Mouse (Mus musculus) fibroblast of lung, adult 2 months (primary cell): ENCODE measurements around the gene Shank2.
A peak's percentile ranks its signal among the peaks of the same experiment; 100 is the strongest.

ENCODE experiments used
- DNase-seq: peaks from one replicate; pipeline ENCODE4 v3.0.0-alpha.2; 2011; ENCODE audit warnings: low read depth

The Shank2 gene

GRCm38 (mm10) chr7:144421478-144421877 lies 419.8 kb downstream of the Shank2 start:
- no peak for DNase-seq

- no peak for DNase-seq
Observed at GRCm38 (mm10) chr7:144425953-144426352, 424.2 kb downstream of the Shank2 start.

DNA sequence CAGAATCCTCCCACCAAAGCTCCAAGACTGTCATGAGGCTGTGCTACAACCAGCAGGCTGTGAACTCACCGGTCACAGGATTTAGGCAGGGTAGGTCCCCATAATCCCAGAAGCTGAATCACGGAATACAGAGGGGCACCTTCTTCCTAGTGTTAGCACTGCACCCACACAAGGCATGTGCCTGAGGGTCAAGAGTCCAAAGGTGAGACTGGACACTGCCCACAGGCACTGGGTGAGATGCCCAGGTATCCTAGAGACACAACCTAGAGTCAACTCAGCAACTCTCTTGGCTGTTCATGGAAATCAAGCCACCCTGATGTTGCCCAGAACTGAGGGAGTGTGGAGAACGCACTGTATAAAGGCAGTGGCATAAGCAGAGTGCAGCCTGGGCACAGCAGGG lies 424.9 kb downstream of the Shank2 start:
- DNase-seq: no peak

DNA sequence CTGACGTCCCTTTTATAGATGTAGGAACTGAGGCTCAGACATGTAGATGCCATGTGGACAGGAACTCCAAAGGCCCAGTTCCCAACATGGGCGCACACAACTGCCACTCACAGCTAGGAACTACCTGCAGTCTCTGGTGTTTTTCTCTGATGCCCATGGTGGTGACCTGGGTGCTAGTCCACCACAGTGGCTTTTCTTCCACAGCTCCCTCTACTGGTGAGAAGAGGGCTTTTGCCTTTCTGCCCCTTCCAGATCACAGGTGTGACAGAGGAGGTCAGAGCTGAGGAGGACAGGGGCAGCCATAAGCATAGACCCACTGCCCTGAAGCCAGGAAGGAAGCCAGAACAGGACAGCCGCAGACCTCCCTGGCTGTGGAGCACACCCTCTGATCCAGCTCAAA lies 425.7 kb downstream of the Shank2 start:
- no peak for DNase-seq

DNA sequence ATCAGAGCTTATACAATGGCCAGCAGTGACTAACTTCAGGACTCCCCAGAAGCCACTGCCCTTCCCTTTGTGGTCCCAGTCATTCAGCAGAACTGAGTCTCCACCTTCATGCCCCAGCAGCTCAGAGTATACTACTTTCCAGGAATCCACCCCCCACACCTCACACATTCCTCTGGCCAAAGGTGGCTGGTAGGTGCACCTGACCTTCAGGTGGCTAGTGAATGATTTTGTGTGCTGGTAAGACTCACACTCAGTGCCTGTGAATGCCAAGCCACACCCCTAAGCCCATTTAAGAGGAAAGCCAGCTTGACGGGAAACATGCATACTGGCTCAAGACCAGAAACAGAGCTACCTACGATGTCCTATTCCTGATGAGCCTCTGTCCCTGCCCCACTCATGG lies 431.2 kb downstream of the Shank2 start:
- no peak for DNase-seq

DNA sequence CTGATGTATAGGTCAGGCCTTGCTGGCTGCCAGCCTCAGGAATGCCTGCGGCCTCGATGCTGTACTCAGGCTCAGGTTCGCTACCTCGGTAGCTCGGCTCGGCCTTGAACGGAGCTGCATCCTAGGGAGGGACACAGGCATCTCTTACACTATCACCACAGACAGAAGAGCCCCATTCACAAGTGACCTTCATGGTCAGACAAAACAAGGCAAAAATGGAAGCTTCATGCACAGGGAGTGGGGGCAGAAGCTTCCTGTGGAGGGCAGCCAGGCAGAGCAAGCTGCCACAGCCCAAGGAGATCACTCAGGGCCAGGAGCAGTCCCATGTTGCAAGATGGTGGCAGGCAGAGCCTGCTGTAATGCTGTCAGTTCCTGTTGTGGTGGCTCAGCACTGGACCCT lies 437.1 kb downstream of the Shank2 start:
- DNase-seq: no peak

DNA sequence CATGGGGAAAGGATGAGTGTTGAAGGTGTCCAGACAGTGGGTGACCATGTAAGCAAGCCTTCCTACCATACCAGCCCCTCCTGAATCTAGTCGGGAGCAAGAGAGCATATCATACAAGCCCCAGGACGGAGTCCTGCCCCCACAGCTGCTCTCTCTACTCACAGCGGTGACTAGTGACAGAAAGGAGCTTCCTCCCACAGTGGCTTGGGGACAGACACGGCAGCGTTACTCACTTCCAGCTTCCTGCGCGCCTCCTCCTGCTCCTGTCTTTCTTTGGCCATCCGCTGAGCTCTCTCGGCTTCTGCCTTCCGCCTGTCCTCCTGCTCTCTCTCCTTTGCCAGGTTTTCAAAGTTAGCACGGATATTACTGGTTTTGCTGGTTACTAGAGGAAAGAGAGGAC lies 439.7 kb downstream of the Shank2 start:
- DNase-seq: no peak

GRCm38 (mm10) chr7:144441976-144442375 lies 440.2 kb downstream of the Shank2 start:
- no peak for DNase-seq

- no peak for DNase-seq
Observed at GRCm38 (mm10) chr7:144444788-144445187, 443.1 kb downstream of the Shank2 start.

DNA sequence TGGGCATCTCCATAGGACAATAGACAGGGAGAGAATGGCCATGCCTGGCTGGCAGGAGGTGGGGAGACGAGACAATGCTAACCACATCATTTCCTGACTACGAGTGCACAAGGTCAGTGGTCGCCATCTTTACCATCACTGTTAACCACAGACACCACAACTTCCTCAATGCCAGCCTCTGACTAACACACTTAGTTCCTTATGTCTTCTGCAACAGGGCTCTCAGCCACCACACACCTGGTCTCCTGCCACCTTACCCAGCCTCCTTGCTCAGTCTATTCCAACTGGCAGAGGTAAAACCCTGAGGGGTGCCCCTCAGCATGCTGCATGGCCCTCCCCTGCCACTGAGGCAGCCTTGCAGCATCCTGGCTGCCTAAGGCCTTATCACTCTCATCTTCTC lies 445.4 kb downstream of the Shank2 start:
- DNase-seq: no peak

DNA sequence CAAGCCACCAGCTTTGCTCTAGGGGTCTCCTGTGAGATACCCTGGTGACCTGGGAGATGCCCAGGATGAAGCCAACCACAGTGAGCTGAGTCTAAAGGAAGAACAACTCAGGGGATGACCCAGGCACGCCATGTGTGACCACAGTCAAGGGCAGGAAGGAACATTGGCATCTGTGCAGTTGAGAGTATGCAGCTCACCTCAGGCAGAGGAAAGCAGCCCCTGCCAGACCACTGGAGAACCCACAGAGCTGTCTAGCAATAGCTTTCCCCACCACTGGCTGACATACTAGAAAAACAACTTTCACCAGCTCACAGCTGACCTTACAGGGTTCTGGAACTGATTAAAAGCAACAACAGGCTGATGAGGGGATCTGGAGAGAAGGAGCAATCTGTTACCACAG lies 446.5 kb downstream of the Shank2 start:
- no peak for DNase-seq

- no peak for DNase-seq
Observed at GRCm38 (mm10) chr7:144449637-144450570, 448.2 kb downstream of the Shank2 start.

GRCm38 (mm10) chr7:144450661-144451060 lies 448.9 kb downstream of the Shank2 start:
- DNase-seq: no peak

GRCm38 (mm10) chr7:144458881-144459280 lies 457.2 kb downstream of the Shank2 start:
- no peak for DNase-seq

DNA sequence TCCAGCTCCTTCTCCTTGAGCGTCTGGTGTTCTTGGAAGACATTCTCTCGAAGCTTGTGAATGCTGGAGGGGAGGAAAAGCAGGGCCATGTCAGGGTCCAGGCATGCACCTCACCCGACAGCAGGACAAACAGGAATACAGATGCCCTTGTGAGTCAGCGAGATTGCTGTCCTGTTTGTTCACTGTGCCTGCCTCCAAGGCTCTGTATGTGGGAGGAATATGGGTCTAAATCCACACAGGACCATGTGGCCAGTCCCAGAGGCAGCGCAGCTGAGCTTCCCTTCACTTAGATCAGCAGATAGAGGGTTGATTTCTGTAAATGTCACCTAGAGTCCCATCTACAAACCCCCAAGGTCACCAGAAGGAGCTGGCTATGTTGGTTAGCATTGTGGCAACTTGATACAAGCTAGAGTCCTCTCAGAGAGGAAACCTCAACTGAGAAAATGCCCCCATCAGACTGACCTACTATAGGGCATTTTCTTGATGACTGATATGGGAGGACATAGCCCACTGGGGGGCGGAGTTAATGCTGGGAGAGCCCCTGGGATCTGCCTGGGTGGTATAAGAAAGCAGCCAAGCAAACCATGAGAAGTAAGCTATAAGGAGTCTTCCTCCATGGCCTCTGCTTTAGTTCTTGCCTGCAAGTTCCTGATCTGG lies 459.6 kb downstream of the Shank2 start:
- DNase-seq: no peak

- no peak for DNase-seq
Observed at GRCm38 (mm10) chr7:144462577-144462976, 460.8 kb downstream of the Shank2 start.

- no peak for DNase-seq
Observed at GRCm38 (mm10) chr7:144468741-144469140, 467.0 kb downstream of the Shank2 start.

DNA sequence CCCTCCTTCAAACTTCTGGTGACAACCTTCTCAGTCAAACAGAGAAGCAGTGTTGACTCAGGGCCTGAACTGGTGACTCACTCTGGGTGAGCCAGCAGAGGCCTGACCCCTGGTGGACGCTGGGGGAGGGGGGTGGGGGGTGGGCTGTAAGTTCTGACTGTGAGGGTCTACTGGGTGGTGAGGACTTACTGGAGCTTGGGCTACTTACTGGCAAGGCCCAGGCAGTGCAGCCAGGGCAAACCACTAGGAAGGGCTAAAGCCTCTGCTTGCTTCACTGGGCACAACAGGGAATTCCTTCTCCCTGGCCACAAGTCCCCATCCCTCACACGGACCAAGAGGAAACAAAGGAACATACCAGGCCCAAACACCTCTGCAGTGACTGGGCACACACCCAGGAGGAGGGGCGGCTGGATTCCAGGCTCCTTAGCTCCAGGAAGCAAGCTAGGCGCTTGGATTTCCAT lies 467.5 kb downstream of the Shank2 start:
- peak; percentile 49 for DNase-seq

- no peak for DNase-seq
Observed at GRCm38 (mm10) chr7:144469908-144470544, 468.3 kb downstream of the Shank2 start.

DNA sequence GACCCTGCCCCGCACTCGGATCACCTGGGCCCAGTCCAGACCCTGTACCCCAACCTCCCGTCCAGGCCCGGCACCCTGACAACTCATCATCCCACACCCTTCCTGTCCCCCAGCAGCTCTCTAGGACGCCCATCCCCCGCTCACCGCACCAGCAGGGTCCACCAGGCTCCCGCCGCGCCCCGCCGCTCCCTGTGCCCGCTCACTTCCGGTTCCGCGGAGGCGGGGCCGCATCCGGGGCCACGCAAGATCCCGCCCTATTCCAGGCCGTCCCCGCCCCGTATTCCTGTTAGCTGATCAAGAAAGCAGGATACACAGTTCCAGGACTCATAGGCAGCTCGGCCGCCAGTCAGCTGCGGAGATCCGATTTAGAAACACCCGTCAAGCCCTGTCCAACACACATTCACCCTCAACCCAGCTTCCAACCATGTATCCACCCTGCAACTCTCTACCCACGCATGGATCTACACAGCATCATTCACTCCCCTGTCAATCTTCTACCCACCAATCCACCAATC lies 468.9 kb downstream of the Shank2 start, which contains the start of gene Cttn:
TSS of gene Cttn (minus strand) at position 465 of the 515 bp plus-strand sequence.
- peak; percentile 67 for DNase-seq

- no peak for DNase-seq
Observed at GRCm38 (mm10) chr7:144471103-144471502, 469.4 kb downstream of the Shank2 start.

DNA sequence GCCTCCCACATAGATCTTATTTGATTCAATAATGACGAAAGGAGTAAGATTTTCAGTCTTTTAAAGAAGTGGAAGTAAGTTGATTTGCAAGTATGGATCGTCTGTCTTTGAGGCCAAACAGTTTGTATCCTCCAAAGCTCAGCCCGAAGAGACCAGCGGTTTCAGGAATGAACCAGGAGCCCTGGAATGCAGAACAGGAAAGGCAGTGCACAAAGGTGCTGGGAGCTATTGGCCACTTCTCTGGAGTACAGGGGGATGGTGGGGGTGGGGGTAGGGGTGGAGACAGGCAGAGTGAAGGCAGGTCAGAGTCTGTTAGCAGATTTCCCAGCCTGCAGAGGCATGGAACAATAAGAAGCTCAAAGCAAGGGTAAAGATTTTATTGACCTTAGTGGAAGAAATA lies 471.8 kb downstream of the Shank2 start:
- DNase-seq: no peak
